Mouse (Mus musculus) B cell, adult 2 months (primary cell): ENCODE results near the gene Cdh18.
"Not testable (repeated sequence)": the region's sequence is repeated elsewhere in the genome, so short reads cannot be mapped to it uniquely, and the experiment has no call there.

Source experiments
- DNase-seq, 2 experiments: peaks; one replicate each; pipeline ENCODE4 v3.0.0; 2022

Gene Cdh18

GRCm38 (mm10) chr15:22548711-22549271 is at the start of gene Cdh18:
Gene Cdh18, plus strand, starts transcription at chr15:22549022.
- no peak for DNase-seq

GRCm38 (mm10) chr15:22511271-22511670 is 37.6 kb upstream of the Cdh18 start:
- DNase-seq, result no peak

GRCm38 (mm10) chr15:22535828-22536227 is 13.0 kb upstream of the Cdh18 start:
- DNase-seq, result no peak

GRCm38 (mm10) chr15:22577974-22578616 is 29.3 kb downstream of the Cdh18 start:
- DNase-seq, result no peak

- DNase-seq, result no peak
Observed at GRCm38 (mm10) chr15:22578617-22578990, 29.8 kb downstream of the Cdh18 start.

- DNase-seq, result no peak
Observed at GRCm38 (mm10) chr15:22584667-22585066, 35.8 kb downstream of the Cdh18 start.

GRCm38 (mm10) chr15:22716376-22716775 is 167.6 kb downstream of the Cdh18 start:
- DNase-seq, result no peak

- DNase-seq, result no peak
Observed at GRCm38 (mm10) chr15:22717681-22718080, 168.9 kb downstream of the Cdh18 start.

- DNase-seq, result no peak
Observed at GRCm38 (mm10) chr15:22726574-22726973, 177.8 kb downstream of the Cdh18 start.

- no peak for DNase-seq
Observed at GRCm38 (mm10) chr15:22733039-22733438, 184.2 kb downstream of the Cdh18 start.

- DNase-seq, result no peak
Observed at GRCm38 (mm10) chr15:22736165-22736564, 187.3 kb downstream of the Cdh18 start.

GRCm38 (mm10) chr15:22761257-22761656 is 212.4 kb downstream of the Cdh18 start:
- not testable (repeated sequence) for DNase-seq

- not testable (repeated sequence) for DNase-seq
Observed at GRCm38 (mm10) chr15:22766591-22766990, 217.8 kb downstream of the Cdh18 start.

- no peak for DNase-seq
Observed at GRCm38 (mm10) chr15:22776346-22776745, 227.5 kb downstream of the Cdh18 start.

- no peak for DNase-seq
Observed at GRCm38 (mm10) chr15:22789696-22790095, 240.9 kb downstream of the Cdh18 start.

GRCm38 (mm10) chr15:22791791-22792190 is 243.0 kb downstream of the Cdh18 start:
- DNase-seq, result no peak

- no peak for DNase-seq
Observed at GRCm38 (mm10) chr15:22833127-22833526, 284.3 kb downstream of the Cdh18 start.

GRCm38 (mm10) chr15:22837173-22837572 is 288.4 kb downstream of the Cdh18 start:
- DNase-seq, result no peak

GRCm38 (mm10) chr15:22857704-22858103 is 308.9 kb downstream of the Cdh18 start:
- DNase-seq, result no peak

GRCm38 (mm10) chr15:22870679-22871078 is 321.9 kb downstream of the Cdh18 start:
- DNase-seq, result no peak

- DNase-seq, result no peak
Observed at GRCm38 (mm10) chr15:22897724-22898123, 348.9 kb downstream of the Cdh18 start.

GRCm38 (mm10) chr15:22898208-22898607 is 349.4 kb downstream of the Cdh18 start:
- no peak for DNase-seq

GRCm38 (mm10) chr15:22914444-22914843 is 365.6 kb downstream of the Cdh18 start:
- DNase-seq, result no peak

- no peak for DNase-seq
Observed at GRCm38 (mm10) chr15:22934293-22934692, 385.5 kb downstream of the Cdh18 start.

GRCm38 (mm10) chr15:22947234-22947633 is 398.4 kb downstream of the Cdh18 start:
- DNase-seq, result no peak
